In genomic region chr1:105630481-105630880, GRCm38 (mm10) we compare ENCODE assay signal across 8 mouse cellular contexts. TPM values are rescaled to one million over a fixed set of nuclear protein-coding genes. Genes with fewer than 3 reads are reported as not detected.
DNase-seq lines count a peak whose midpoint lies in the region; ATAC-seq lines count a peak whose summit lies in the region.

No protein-coding gene starts in this region.

- H3K9ac ChIP-seq in hindbrain, embryonic 15.5 days: no peak overlapping the region

- H3K27me3 ChIP-seq in hindbrain, embryonic 15.5 days: no peaks in the 10 kb centered on the region

- no peak overlapping the region for H3K4me3 ChIP-seq in hindbrain, embryonic 15.5 days

- ATAC-seq in hindbrain, embryonic 15.5 days (ENCODE audit: low FRiP score, low read depth): peak; percentile 54; the same call in 1 of the 2 replicates
- peak; percentile 50; the same call in 1 of the 2 replicates for ATAC-seq in megakaryocyte-erythroid progenitor cell, adult 5-6 weeks (replicated peaks; ENCODE audit: low FRiP score, low TSS enrichment, poor library complexity, severe bottlenecking)

- no peaks in the 10 kb centered on the region for H3K36me3 ChIP-seq in hindbrain, embryonic 15.5 days

- no peak overlapping the region for H3K4me2 ChIP-seq in hindbrain, embryonic 15.5 days

- no peaks in the 10 kb centered on the region for H3K9me3 ChIP-seq in hindbrain, embryonic 15.5 days

- H3K27ac ChIP-seq in hindbrain, embryonic 15.5 days (replicated peaks): no peak overlapping the region

- DNase-seq in layer of hippocampus, adult 11-12 months (ENCODE audit: low spot score): peak; percentile 39
- DNase-seq in layer of hippocampus, postnatal 25 days (ENCODE audit: extremely low spot score in 1 of 2, low spot score in 1 of 2): no peak
- DNase-seq in MEL-GATA-1-ER (ENCODE audit: extremely low read depth, low read depth): peak; percentile 38
- DNase-seq in cerebellum, adult 11-12 months: peak; percentile 11
- no peak for DNase-seq in spleen, postnatal 14 days (ENCODE audit: low spot score in 2 of 2)
- DNase-seq in spleen, postnatal 10 days (ENCODE audit: low spot score in 2 of 2): no peak

- H3K4me1 ChIP-seq in hindbrain, embryonic 15.5 days (replicated peaks): no peaks in the 10 kb centered on the region

- 44% methylated on average over 3 of the region's 3 CpGs for WGBS in hindbrain, embryonic 15.5 days

RNA-seq across cellular contexts. Expression of gene Pign, which starts 33.0 kb away (rescaled TPM):
- total RNA-seq in layer of hippocampus, postnatal 25 days (2021): 10 to 100 TPM; 16.6 to 19.7 TPM
- polyA plus RNA-seq in hindbrain, embryonic 15.5 days (2015; fragmentation: Nextera tagmentation; extraction: Ambion mirVana): 7.5 and 10.4 TPM in 2 replicates
- 30.5 and 33.1 TPM in 2 replicates for total RNA-seq in megakaryocyte-erythroid progenitor cell, adult 5-6 weeks (2014; fragmentation: Nextera tagmentation)
- 34.3 and 35.5 TPM in 2 replicates for total RNA-seq in megakaryocyte-erythroid progenitor cell, adult 5-6 weeks (2017)

RNA-seq across cellular contexts. Expression of gene Relch, which starts 33.2 kb away (rescaled TPM):
- 10 to 100 TPM; 87.0 to 99.3 TPM for total RNA-seq in layer of hippocampus, postnatal 25 days (2021)
- 42.1 and 44.1 TPM in 2 replicates for polyA plus RNA-seq in hindbrain, embryonic 15.5 days (2015; fragmentation: Nextera tagmentation; extraction: Ambion mirVana)
- total RNA-seq in megakaryocyte-erythroid progenitor cell, adult 5-6 weeks (2014; fragmentation: Nextera tagmentation): 36.8 and 43.3 TPM in 2 replicates
- total RNA-seq in megakaryocyte-erythroid progenitor cell, adult 5-6 weeks (2017): 32.1 and 35.2 TPM in 2 replicates

Comparison
In these comparisons a context has a peak if more than half of its experiments do, and no peak if none do; other contexts are left out.
1. DNase-seq: peak in layer of hippocampus, adult 11-12 months (single experiment), MEL-GATA-1-ER (single experiment) and cerebellum, adult 11-12 months (single experiment); none in layer of hippocampus, postnatal 25 days (0 of 2), spleen, postnatal 14 days (0 of 2) and spleen, postnatal 10 days (0 of 2).